Mouse (Mus musculus): Measurements from ENCODE around the gene Orm2.
A peak's percentile ranks its signal among the peaks of the same experiment; 100 is the strongest.

- TF ChIP-seq CTCF (IDR thresholded peaks at IDR 0.05; ENCODE audit: low read depth), result 0 out of 2 replicates have a peak, but pooled peaks have one; percentile 2
- TF ChIP-seq EP300 (optimal IDR thresholded peaks at IDR 0.05), result no peak
Measured at GRCm38 (mm10) chr4:63409908-63410582, 47.8 kb downstream of the Orm2 start.

Data from stomach, postnatal 0 days (tissue).